Mouse (Mus musculus): Measurements from ENCODE around the gene Sept9. TPM values are rescaled to one million over a fixed set of nuclear protein-coding genes. Genes with fewer than 3 reads are reported as not detected.

The Sept9 gene
- polyA plus RNA-seq, 1 experiment from 2014 or later = 78.9 TPM

DNA sequence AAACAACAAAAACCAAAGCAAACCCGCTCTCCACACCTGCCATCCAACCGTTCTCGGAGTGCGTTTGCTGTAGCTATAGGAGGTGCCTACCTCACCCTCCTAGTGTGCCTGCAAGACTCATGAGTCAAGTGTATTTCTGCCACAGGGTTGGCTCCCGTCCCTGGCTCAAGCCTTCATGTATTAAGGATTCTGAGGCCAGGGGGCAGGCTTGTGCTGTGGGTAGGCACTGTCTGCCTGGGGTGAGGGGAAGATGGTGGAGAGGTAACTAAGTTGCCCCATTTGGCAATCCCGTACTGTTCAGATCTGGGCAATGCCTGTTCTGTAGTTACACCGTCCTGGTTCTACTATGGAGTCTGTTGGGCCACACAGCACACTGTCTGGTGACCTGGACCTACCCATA, 114.6 kb downstream of the Sept9 start:
- Histone ChIP-seq H3K4me3 (ENCODE audit: low read depth, low read length) (no peak overlapping the region), H3K27ac (ENCODE audit: low read depth, low read length) (no peak overlapping the region)
- 85% methylated on average over 7 of the region's 7 CpGs for WGBS (ENCODE audit: insufficient replicate concordance)

GRCm38 (mm10) chr11:117314520-117314919, 115.1 kb downstream of the Sept9 start:
- Histone ChIP-seq H3K9ac (ENCODE audit: low read depth, low read length) (no peak overlapping the region), H3K9me3 (replicated peaks; ENCODE audit: control insufficient read depth, low read length) (no peaks in the 10 kb centered on the region), H3K4me3 (ENCODE audit: low read depth, low read length) (no peak overlapping the region), H3K4me2 (no peak overlapping the region), H3K4me1 (ENCODE audit: control insufficient read depth, insufficient read depth, low read length) (peaks cover 89% of the 10 kb centered on the region), H3K36me3 (ENCODE audit: control insufficient read depth, insufficient read depth, low read length) (no peaks in the 10 kb centered on the region), H3K27me3 (ENCODE audit: control insufficient read depth, insufficient read depth, low read length) (no peaks in the 10 kb centered on the region), H3K27ac (ENCODE audit: low read depth, low read length) (0 out of 2 replicates have a peak overlapping the region, but pooled peaks have one; percentile 7)
- ATAC-seq (replicated peaks; ENCODE audit: insufficient number of reproducible peaks, low FRiP score, low TSS enrichment) = no peak
- WGBS (ENCODE audit: insufficient replicate concordance) = 91% methylated on average over 8 of the region's 8 CpGs

More for the DNA sequence above, 114.6 kb downstream of the Sept9 start:
- ATAC-seq (replicated peaks; ENCODE audit: insufficient number of reproducible peaks, low FRiP score, low TSS enrichment) = no peak
- H3K36me3 ChIP-seq (ENCODE audit: control insufficient read depth, insufficient read depth, low read length) = no peaks in the 10 kb centered on the region
- H3K4me1 ChIP-seq (ENCODE audit: control insufficient read depth, insufficient read depth, low read length) = peaks cover 90% of the 10 kb centered on the region
- H3K4me2 ChIP-seq = no peak overlapping the region
- no peaks in the 10 kb centered on the region for H3K27me3 ChIP-seq (ENCODE audit: control insufficient read depth, insufficient read depth, low read length)
- no peak overlapping the region for H3K9ac ChIP-seq (ENCODE audit: low read depth, low read length)
- no peaks in the 10 kb centered on the region for H3K9me3 ChIP-seq (replicated peaks; ENCODE audit: control insufficient read depth, low read length)

DNA sequence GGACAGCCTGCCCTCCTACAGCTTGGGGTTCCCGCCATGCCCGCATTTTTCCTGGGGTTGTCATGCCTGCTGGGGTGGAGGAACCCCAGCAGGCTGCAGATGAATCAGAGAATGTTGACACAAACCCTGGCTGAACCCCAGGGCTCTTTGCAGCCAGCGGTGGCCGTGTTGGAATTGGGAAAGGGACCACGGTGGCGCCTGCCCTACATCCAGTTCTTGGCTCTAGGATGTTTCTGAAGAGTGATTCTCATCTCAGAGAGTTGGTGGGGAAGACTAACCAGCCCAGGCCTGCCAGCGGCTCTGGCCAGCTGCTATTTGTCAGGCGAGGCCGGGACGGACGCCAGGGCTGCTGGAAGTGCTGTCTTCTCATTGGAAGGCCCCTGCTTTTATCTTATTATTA, 115.8 kb downstream of the Sept9 start:
- Histone ChIP-seq H3K9ac (ENCODE audit: low read depth, low read length) (no peak overlapping the region), H3K4me2 (no peak overlapping the region), H3K36me3 (ENCODE audit: control insufficient read depth, insufficient read depth, low read length) (no peaks in the 10 kb centered on the region), H3K27ac (ENCODE audit: low read depth, low read length) (0 out of 2 replicates have a peak overlapping the region, but pooled peaks have one; percentile 7), H3K27me3 (ENCODE audit: control insufficient read depth, insufficient read depth, low read length) (no peaks in the 10 kb centered on the region), H3K4me1 (ENCODE audit: control insufficient read depth, insufficient read depth, low read length) (peaks cover 89% of the 10 kb centered on the region), H3K4me3 (ENCODE audit: low read depth, low read length) (no peak overlapping the region), H3K9me3 (replicated peaks; ENCODE audit: control insufficient read depth, low read length) (no peaks in the 10 kb centered on the region)
- ATAC-seq (replicated peaks; ENCODE audit: insufficient number of reproducible peaks, low FRiP score, low TSS enrichment) = no peak
- WGBS (ENCODE audit: insufficient replicate concordance) = 70% methylated on average over 11 of the region's 11 CpGs

DNA sequence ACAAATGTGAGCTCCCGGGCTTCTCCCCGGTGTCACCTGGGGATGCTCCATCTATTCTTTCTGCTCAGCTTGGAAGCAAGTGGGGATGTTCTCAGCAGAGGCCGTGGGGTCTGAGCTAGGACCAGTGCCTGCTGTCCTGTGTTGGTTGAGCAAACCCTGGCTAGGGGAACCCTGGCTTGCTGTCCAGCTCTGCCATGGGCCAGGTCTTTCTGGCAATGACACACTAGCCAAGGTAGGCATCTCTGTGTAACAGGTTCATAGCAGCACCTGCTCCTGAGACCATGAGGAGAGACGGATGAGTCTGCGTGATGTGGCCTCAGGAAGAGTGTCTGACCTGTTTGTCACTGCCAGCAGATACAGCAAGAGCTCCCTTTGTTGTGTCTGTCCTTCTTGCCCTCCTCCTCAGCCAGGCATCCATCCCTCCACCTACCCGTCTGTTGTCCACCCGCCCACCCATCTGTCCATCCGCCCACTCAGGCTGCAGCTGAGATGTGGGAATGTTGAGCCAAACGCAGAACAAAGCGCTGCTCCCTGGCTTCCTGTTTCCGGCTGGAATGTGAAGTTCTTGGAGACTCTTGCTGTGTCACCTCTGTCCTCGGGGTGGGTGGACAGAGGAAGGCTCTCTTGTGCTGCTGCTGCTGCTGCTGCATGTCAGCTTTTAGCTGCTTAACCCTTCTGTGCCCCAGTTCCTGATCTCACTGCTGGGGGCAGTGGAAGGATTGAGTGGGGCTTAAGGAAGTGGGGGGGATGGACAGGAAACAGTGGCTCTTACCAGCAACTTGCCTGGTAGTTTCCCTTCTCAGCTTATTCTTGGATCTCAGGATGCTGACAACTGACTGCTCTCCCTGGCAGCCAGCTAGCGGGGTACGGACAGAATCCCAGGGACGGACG, 117.2 kb downstream of the Sept9 start:
- H3K36me3 ChIP-seq (ENCODE audit: control insufficient read depth, insufficient read depth, low read length) = no peaks in the 10 kb centered on the region
- H3K9me3 ChIP-seq (replicated peaks; ENCODE audit: control insufficient read depth, low read length) = no peaks in the 10 kb centered on the region
- H3K9ac ChIP-seq (ENCODE audit: low read depth, low read length) = peak overlapping the region; percentile 63
- no peaks in the 10 kb centered on the region for H3K27me3 ChIP-seq (ENCODE audit: control insufficient read depth, insufficient read depth, low read length)
- H3K4me3 ChIP-seq (ENCODE audit: low read depth, low read length) = peak overlapping the region; percentile 3
- H3K4me2 ChIP-seq = peak overlapping the region; percentile 63
- WGBS (ENCODE audit: insufficient replicate concordance) = 29% methylated on average over 16 of the region's 16 CpGs
- ATAC-seq (replicated peaks; ENCODE audit: insufficient number of reproducible peaks, low FRiP score, low TSS enrichment) = no peak
- H3K27ac ChIP-seq (ENCODE audit: low read depth, low read length) = peak overlapping the region; percentile 92
- H3K4me1 ChIP-seq (ENCODE audit: control insufficient read depth, insufficient read depth, low read length) = peaks cover 85% of the 10 kb centered on the region

- H3K9ac ChIP-seq (ENCODE audit: low read depth, low read length) = peak overlapping the region; percentile 63
- no peak for ATAC-seq (replicated peaks; ENCODE audit: insufficient number of reproducible peaks, low FRiP score, low TSS enrichment)
- peak overlapping the region; percentile 3 for H3K4me3 ChIP-seq (ENCODE audit: low read depth, low read length)
- peak overlapping the region; percentile 63 for H3K4me2 ChIP-seq
- no peaks in the 10 kb centered on the region for H3K36me3 ChIP-seq (ENCODE audit: control insufficient read depth, insufficient read depth, low read length)
- no peaks in the 10 kb centered on the region for H3K27me3 ChIP-seq (ENCODE audit: control insufficient read depth, insufficient read depth, low read length)
- WGBS (ENCODE audit: insufficient replicate concordance) = 16% methylated on average over 20 of the region's 20 CpGs
- H3K4me1 ChIP-seq (ENCODE audit: control insufficient read depth, insufficient read depth, low read length) = peaks cover 79% of the 10 kb centered on the region
- peak overlapping the region; percentile 92 for H3K27ac ChIP-seq (ENCODE audit: low read depth, low read length)
- no peaks in the 10 kb centered on the region for H3K9me3 ChIP-seq (replicated peaks; ENCODE audit: control insufficient read depth, low read length)
Observed at GRCm38 (mm10) chr11:117317429-117318101, 118.1 kb downstream of the Sept9 start.

DNA sequence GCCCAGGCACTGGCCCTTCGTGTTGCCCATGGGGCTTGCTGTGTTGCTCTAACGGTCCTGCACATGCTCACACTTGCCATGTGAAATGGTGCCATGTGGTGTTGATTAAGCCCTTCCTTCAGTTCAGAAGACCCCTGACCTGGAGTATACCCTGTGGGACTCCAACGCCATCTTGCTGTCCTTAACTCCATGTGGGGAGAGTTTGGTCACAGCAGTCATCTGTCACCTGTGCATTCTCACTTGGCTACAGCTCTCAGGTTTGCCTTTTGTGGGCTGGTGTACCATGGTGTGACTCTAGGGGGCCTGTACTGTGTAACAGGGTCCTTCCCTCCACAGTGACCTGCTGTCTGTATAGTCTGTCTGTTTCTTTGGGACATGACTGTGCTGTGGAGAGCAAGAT, 118.7 kb downstream of the Sept9 start:
- no peaks in the 10 kb centered on the region for H3K27me3 ChIP-seq (ENCODE audit: control insufficient read depth, insufficient read depth, low read length)
- 0 out of 2 replicates have a peak overlapping the region, but pooled peaks have one; percentile 34 for H3K9ac ChIP-seq (ENCODE audit: low read depth, low read length)
- no peak for ATAC-seq (replicated peaks; ENCODE audit: insufficient number of reproducible peaks, low FRiP score, low TSS enrichment)
- no peaks in the 10 kb centered on the region for H3K36me3 ChIP-seq (ENCODE audit: control insufficient read depth, insufficient read depth, low read length)
- H3K4me3 ChIP-seq (ENCODE audit: low read depth, low read length) = no peak overlapping the region
- WGBS (ENCODE audit: insufficient replicate concordance) = 44% methylated on average over 3 of the region's 3 CpGs
- peaks cover 79% of the 10 kb centered on the region for H3K4me1 ChIP-seq (ENCODE audit: control insufficient read depth, insufficient read depth, low read length)
- peak overlapping the region; percentile 63 for H3K4me2 ChIP-seq
- H3K9me3 ChIP-seq (replicated peaks; ENCODE audit: control insufficient read depth, low read length) = no peaks in the 10 kb centered on the region
- H3K27ac ChIP-seq (ENCODE audit: low read depth, low read length) = peak overlapping the region; percentile 92

DNA sequence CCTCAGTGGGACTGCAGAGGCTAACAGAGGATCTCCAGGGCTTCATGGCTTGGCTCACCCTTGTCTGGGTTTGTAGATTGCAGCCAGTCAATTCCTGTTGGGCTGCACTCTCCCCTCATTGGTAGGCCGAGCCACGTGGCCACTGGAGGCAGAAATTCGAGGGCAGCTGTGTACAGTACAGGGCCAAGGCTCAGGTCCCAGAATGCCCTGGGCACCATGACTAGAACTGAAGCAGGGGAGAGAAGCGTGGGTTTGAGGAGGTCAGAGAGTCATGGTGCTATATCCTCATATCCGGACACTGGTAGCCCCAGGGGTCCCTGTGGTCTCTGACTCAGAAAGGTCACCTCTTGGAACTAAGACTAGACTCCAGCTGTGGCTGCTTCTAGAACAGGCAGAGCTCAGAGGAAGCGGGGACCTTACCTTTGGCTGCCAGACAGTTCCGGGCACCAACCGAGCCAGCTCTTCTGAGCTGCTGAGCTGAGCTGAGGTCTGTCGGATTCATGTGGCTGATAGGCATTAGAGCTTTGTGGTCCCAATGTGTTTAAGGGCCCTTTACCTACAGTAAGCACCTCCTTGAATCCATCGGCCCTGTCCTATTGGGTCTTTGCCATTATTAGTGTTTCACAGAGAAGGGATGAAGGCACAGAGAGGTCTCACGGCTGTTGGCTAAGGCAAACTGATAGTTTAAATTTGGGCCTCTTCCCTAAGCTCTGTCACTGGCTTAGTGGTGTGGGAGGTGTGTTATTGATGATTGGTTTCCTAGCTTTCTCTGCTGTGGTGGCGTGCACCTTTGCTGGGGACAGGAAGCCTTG, 119.5 kb downstream of the Sept9 start:
- WGBS (ENCODE audit: insufficient replicate concordance) = 39% methylated on average over 12 of the region's 12 CpGs
- no peaks in the 10 kb centered on the region for H3K36me3 ChIP-seq (ENCODE audit: control insufficient read depth, insufficient read depth, low read length)
- H3K4me1 ChIP-seq (ENCODE audit: control insufficient read depth, insufficient read depth, low read length) = peaks cover 80% of the 10 kb centered on the region
- no peaks in the 10 kb centered on the region for H3K27me3 ChIP-seq (ENCODE audit: control insufficient read depth, insufficient read depth, low read length)
- no peak for ATAC-seq (replicated peaks; ENCODE audit: insufficient number of reproducible peaks, low FRiP score, low TSS enrichment)
- H3K4me2 ChIP-seq = no peak overlapping the region
- H3K4me3 ChIP-seq (ENCODE audit: low read depth, low read length) = no peak overlapping the region
- H3K9me3 ChIP-seq (replicated peaks; ENCODE audit: control insufficient read depth, low read length) = no peaks in the 10 kb centered on the region
- H3K9ac ChIP-seq (ENCODE audit: low read depth, low read length) = 0 out of 2 replicates have a peak overlapping the region, but pooled peaks have one; percentile 34
- H3K27ac ChIP-seq (ENCODE audit: low read depth, low read length) = peak overlapping the region; percentile 92
